Mouse (Mus musculus) c-Kit-positive CD71-positive TER-119-positive erythroid progenitor cells, embryonic 14.5 days (primary cell): ENCODE results near the gene Arf4.
A peak's percentile ranks its signal among the peaks of the same experiment; 100 is the strongest.

Experiments used
- DNase-seq: peaks from one replicate; pipeline ENCODE4 v3.0.0-alpha.2; 2013; ENCODE audit warnings: low spot score

Arf4 gene

GRCm38 (mm10) chr14:26637851-26638707, at the start of gene Arf4:
TSS of gene Arf4 (plus strand) at chr14:26638074.
- peak; percentile 96 for DNase-seq

- DNase-seq = no peak
These were observed 46.5 kb upstream of the Arf4 start for GRCm38 (mm10) chr14:26591353-26591752.

DNA sequence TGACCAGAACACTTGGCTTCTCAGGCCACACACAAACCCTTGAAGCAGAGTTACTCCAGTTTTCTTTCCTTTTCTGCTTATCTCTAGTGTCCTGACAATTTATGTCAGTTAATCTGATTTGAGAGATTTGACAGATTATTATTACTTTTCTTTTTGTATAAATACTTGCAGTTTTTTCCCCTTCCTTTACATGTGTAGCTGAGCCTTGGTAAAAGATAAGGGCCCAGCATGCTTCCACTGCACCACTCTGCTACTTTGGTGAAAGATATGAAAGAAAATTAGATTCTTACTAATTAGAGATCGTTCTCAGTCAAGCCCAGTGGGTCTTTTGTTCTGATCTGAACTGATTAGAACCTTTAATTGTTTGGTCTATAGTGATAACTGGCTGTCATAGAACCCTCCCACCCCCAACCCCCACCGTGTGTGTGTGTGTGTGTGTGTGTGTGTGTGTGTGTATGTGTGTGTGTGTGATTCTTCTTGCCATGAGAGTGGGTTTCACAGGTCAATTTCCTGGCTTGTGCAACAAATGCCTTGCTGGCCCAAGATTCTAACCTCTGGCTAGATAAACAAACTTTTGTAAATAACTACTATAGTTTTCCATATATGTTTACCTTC, 44.5 kb upstream of the Arf4 start:
- DNase-seq = no peak

DNA sequence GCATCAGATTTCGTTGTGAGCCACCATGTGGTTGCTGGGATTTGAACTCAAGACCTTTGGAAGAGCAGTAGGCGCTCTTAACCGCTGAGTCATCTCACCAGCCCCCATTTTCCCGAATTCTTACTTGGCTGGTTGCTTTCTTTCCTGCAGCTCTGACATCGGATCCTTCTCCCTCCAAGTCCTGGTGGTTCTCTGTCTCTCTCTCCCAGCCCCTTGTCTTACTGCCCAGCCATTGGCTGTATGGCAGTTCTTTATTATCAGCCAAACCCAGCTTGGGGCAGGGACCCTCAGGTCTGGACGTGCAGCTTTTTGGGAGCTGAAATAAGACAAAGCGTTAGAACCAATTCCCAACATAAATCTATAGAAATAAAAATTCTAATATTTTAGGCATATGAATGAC, 42.7 kb upstream of the Arf4 start:
- no peak for DNase-seq

DNA sequence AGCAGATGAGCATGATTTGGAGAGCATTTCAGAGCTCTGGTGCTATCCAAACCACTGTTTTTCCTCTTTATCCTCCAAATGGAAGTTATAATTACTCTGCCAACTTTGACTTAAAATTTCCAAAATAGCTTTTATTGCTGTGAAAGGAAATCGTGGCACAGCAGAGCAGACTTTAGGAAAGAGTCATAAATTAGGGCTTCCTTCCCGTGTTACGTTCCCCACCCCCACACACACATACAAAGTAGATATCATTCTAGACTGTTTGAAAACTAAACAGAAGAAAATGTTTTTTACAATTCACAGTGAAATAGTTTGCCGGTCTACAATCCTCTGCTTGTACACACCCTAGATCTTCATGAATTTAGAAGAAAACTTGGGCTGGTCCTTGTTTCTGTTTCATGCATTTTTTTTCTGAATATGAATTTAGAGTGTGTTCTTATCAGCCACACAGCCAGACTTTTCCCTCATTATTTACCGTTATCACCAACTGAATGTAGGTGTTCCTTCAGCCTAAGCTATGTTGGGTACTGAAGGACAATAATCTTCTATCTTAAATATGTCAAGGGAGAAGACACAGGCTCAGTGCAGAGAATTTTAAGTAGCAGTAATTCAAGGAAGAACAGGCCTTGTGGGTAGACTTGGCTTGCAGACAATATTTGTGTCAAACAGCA, 42.0 kb upstream of the Arf4 start:
- DNase-seq = peak; percentile 66

GRCm38 (mm10) chr14:26605354-26605753, 32.5 kb upstream of the Arf4 start:
- no peak for DNase-seq

GRCm38 (mm10) chr14:26609674-26610073, 28.2 kb upstream of the Arf4 start:
- DNase-seq = no peak

GRCm38 (mm10) chr14:26610689-26611088, 27.2 kb upstream of the Arf4 start:
- DNase-seq = no peak

DNA sequence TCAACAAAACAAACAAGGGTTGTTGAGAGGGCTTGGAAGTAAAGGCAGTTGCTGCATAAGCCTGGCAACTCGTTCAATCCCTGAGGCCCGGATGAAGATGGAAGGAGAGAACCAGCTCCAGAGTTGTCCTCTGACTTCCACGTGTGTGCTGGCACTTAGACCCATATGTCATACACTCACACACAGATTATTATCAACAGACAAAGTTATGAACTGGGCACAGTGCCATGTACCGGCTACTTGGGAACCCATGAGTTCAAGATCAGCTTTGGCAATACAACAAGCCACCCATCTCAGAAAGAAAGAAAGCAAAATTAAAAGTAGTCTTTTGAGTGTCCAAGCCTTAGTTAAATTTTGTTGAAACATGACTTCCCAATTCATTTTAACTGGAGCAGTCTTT, 12.6 kb upstream of the Arf4 start:
- DNase-seq = no peak

- no peak for DNase-seq
These were observed 11.2 kb upstream of the Arf4 start for GRCm38 (mm10) chr14:26626605-26627140.

- DNase-seq = no peak
These were observed 636 bp upstream of the Arf4 start for GRCm38 (mm10) chr14:26637025-26637850.

DNA sequence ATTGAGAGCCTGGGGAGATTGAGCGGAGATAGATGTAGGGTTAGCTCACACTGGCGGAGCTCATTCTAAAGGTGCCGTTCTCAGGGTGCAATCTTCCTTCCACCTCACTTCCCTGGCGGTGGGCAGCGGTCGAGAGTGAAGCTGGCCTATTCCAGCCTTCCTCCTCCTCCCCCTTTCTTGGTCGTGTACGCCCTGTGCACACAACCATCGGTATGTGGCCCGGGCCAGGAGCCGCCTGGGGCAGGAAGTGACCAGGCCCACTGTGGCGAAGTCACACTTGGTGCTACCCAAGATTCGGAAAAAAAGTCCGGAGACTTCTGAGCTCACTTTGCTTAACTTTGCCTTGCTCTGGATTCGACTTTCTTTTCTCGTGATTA, 822 bp downstream of the Arf4 start:
- peak; percentile 53 for DNase-seq

DNA sequence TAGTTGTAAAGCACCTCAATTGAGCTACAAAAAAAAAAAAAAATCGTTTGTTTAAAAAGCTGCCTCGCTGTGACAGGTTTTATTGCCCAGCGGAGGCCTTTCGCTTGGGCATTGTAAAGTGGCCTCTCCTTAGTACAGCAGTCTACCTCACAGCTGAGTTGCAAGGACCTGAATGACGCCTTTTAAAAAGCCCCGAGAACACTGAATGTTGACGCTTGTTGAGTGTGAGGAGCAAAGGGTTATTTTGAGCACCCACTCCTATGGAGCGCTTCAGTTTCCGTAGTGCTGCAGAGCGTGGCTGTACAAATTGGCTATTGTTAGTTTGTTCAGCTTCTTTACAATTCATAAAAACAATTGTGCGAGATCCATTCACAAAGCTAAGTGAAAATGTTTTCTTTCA, 1.4 kb downstream of the Arf4 start:
- DNase-seq = peak; percentile 20

GRCm38 (mm10) chr14:26639961-26640360, 2.1 kb downstream of the Arf4 start:
- DNase-seq = peak; percentile 27

- DNase-seq = no peak
These were observed 5.2 kb downstream of the Arf4 start for GRCm38 (mm10) chr14:26643006-26643624.

GRCm38 (mm10) chr14:26645989-26646650, 8.2 kb downstream of the Arf4 start:
- DNase-seq = no peak

DNA sequence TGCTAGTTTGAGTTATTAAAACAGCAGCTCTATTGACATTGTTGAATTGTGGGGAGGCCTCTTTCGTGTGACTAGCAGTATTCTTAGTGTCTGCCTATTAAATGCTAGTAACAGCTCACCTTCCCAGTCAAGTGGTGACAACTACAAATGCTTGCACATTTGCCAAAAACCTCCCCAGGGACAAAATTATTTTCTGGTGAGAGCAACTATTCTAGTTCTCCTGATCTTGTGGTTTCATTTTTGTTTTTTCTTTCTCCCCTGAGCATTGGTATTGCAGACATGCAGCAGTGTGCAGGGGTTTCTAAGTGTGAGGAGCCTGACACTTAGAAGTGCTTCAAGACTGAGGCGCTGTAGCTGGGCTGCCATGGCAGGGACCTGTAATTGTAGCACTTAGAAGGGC, 9.9 kb downstream of the Arf4 start:
- no peak for DNase-seq

DNA sequence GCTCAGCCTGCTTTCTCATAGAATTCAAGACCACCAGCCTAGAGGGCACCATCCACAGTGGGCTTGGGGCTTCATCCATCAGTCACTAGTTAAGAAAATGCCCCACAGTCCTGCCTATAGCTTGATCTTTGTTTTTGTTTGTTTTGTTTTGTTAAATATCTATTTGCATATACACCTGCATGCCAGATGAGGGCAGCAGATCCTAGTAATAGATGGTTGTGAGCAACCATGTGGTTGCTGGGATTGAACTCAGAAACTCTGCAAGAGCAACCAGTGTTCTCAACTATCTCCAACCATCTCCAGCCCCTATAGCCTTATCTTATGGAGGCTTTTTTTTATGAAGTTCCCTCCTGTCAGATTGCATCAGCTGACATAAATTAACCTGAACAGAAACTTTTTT, 14.0 kb downstream of the Arf4 start:
- no peak for DNase-seq

DNA sequence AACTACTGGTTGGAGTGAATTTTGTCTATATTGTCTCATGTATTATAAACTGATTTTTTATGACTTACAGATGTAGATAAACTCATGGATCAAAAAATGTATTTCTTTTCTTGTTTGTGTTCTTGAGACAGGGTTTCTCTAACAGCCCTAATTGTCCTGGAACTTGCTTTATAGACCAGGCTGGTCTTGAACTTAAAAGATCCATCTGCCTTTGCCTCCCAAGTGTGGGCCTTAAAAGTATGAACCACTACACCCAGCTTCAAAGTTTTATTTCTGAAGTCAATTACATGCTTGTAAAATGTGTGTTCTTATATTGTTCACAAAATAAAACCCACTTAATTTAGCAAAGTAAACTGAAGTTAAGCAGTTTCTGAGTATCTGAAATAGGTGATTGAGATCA, 20.3 kb downstream of the Arf4 start:
- DNase-seq = no peak

DNA sequence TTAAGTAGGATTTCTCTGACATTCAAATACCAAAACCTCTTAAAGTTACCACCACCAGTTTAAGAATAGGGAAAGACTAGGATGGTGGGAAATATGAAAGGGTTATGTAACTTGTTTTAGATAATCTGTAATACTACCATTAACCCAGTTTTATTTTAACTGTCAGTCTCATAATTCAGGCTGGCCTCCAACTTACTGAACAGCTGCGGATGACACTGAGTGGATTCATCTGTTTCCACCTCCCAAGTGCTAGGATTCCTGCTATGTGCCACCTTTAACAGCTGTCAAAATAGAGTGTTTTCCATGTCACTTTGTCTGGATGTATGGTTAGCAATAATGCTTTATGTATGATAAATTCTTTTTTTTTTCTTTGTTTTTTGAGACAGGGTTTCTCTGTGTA, 22.4 kb downstream of the Arf4 start:
- DNase-seq = no peak

GRCm38 (mm10) chr14:26662016-26662415, 24.1 kb downstream of the Arf4 start:
- no peak for DNase-seq
